Comparison of ENCODE assay signal across 18 mouse cellular contexts in genomic region chr3:103148941-103149340, GRCm38 (mm10).
"Had no signal": no experiment of that assay in that cellular context is flagged by ENCODE, and none has a peak within 500 bp of the region (broad histone marks: within the 10 kb centered on the region; RNA-seq: fewer than 3 reads in every experiment).

No protein-coding gene starts in this region.

- H3K36me3 ChIP-seq: midbrain, embryonic 12.5 days; midbrain, embryonic 15.5 days; neural tube, embryonic 12.5 days; neural tube, embryonic 15.5 days had no signal

- H3K27me3 ChIP-seq: liver, embryonic 13.5 days; midbrain, embryonic 12.5 days; midbrain, embryonic 15.5 days; neural tube, embryonic 12.5 days; neural tube, embryonic 15.5 days had no signal

- H3K4me1 ChIP-seq: liver, embryonic 13.5 days; midbrain, embryonic 12.5 days; midbrain, embryonic 15.5 days; neural tube, embryonic 12.5 days had no signal

- DNase-seq: kidney, adult 11 months; kidney, adult 9 months; kidney, postnatal 14 days; kidney, postnatal 4 days; layer of hippocampus, adult 9-11 months; liver, embryonic 13.5 days; lung, adult 2 months; lung, postnatal 14 days; lung, postnatal 4 days; right cerebral cortex, adult 18-20 months; right cerebral cortex, postnatal 14 days; right cerebral cortex, postnatal 4 days had no signal

- H3K4me3 ChIP-seq: layer of hippocampus, adult 2 months; liver, embryonic 13.5 days; midbrain, embryonic 12.5 days; midbrain, embryonic 15.5 days; neural tube, embryonic 12.5 days; neural tube, embryonic 15.5 days had no signal

- H3K27ac ChIP-seq: layer of hippocampus, adult 2 months; liver, embryonic 13.5 days; midbrain, embryonic 12.5 days; midbrain, embryonic 15.5 days; neural tube, embryonic 12.5 days; neural tube, embryonic 15.5 days; stomach, postnatal 0 days had no signal

- ATAC-seq: midbrain, embryonic 15.5 days had no signal
